Mouse (Mus musculus) naive thymus-derived CD4-positive, alpha-beta T cell, adult 2 months (primary cell): ENCODE results near the gene Gprin2.

Source experiments
- DNase-seq: peaks from one replicate; pipeline ENCODE4 v3.0.0-alpha.2; 2011; ENCODE audit warnings: low read depth

Gprin2 gene

GRCm38 (mm10) chr14:34201231-34202035, at the start of gene Gprin2:
Gene Gprin2, minus strand, starts transcription at chr14:34201653.
- no peak for DNase-seq

DNA sequence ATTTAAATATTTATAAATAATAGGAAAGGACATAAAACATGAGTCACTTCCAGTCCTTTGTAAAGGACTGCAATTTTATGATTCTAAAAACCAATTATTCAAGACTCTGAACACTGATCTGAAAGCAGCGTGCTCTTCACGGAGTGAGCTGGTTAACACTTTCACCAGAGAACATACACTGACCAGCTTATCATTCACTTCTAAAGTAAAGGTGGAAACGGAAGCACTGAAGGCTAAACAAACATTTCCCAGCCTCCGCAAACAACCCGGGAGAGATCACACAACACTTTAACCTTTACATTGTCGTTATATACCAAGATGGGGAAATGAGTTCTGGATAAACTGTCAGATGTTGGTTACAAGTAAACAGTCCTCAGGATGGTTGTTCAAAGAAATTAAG, 39.2 kb upstream of the Gprin2 start:
- DNase-seq: no peak

DNA sequence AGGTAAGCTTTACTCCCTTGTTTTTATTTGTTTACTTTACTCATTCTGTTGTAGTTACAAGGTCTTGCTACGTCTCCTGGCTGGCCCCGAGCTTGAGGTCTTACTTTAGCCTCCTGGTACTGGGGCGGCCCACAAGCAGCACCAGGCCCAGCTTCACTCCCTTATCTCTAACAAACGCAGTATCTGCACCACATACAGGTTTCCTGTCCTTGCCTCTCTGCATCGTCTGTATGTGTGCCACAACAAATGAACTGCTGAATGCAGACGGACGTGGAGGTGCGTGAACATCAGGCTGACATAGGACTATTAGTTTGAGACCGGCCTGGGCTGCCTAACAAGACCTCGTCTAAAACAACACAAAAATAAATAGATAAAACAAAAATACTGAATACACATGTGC, 38.8 kb upstream of the Gprin2 start:
- DNase-seq: no peak

GRCm38 (mm10) chr14:34234630-34235380, 33.4 kb upstream of the Gprin2 start:
- peak; percentile 1 for DNase-seq

GRCm38 (mm10) chr14:34233846-34234245, 32.4 kb upstream of the Gprin2 start:
- DNase-seq: no peak

GRCm38 (mm10) chr14:34232866-34233680, 31.6 kb upstream of the Gprin2 start:
- DNase-seq: no peak

GRCm38 (mm10) chr14:34232340-34232739, 30.9 kb upstream of the Gprin2 start:
- DNase-seq: no peak

- no peak for DNase-seq
These were observed 27.5 kb upstream of the Gprin2 start for GRCm38 (mm10) chr14:34228830-34229506.

GRCm38 (mm10) chr14:34227981-34228380, 26.5 kb upstream of the Gprin2 start:
- DNase-seq: no peak

GRCm38 (mm10) chr14:34226566-34226965, 25.1 kb upstream of the Gprin2 start:
- DNase-seq: no peak

DNA sequence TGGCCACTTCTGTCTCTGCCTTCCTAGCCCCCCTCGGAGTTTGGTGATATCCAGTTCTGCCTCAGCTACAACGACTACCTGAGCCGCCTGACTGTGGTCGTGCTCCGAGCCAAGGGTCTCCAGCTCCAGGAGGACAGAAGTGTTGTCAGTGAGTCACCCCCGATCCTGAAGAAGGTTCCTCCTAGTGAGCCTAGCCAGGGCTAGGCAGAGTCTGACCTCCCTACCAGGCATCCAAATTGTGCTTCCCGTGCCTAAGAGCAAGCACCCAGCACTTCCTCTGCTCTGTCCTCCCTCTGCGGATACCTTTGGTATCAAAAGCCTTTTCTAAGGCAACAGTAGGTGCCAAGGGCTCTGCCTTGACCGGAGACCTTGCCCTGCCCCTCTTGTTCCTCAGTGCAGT, 24.5 kb upstream of the Gprin2 start:
- DNase-seq: no peak

GRCm38 (mm10) chr14:34223362-34223898, 22.0 kb upstream of the Gprin2 start:
- no peak for DNase-seq

DNA sequence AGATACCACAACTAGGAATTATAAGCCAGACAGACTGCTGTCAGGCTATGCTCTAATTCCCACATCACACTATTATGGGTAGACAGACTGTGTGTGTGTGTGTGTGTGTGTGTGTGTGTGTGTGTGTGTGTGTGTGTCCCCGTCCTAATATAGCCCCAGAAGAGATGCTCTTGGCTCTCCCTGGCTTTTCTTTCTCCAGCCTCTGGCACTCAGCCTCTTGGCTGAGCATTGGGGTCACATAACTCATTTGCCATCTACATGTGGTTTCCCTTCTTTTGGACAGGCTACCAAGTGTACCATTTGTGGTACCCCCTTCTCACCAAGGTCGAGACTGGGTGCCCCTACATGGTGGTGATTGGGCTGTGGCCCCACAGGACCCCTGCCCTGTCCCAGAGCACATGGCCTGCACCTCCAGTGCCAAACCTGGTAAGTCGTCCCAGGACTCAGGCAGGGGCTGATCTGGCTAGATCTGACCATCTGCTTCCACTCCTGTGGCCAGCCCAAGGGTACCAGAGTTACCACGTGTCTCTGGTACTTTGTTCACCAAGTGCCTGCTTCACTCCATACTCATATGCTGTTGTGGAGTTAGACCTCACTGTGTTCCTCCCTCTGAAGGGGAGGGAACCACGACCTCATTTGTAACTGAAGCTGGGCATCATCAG, 20.1 kb upstream of the Gprin2 start:
- DNase-seq: no peak

DNA sequence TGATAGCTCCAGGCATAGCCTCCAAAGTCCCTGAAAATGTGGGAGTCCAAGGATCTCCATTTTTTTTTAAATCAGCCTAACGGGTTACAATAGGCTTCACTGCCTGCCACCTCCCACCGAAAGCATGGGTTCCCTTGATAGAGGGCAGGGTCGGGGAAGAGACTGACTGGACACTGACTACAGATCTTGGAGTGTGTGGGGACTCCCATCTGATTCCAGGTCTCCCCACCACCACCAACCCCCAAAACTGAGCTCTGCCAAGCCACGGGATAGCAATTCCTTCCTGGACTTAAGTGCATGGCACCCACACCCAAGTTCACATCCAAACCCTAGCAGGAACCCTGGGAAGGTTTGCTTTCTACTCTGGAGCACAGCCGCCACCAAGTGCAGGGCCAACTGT, 19.0 kb upstream of the Gprin2 start:
- no peak for DNase-seq

DNA sequence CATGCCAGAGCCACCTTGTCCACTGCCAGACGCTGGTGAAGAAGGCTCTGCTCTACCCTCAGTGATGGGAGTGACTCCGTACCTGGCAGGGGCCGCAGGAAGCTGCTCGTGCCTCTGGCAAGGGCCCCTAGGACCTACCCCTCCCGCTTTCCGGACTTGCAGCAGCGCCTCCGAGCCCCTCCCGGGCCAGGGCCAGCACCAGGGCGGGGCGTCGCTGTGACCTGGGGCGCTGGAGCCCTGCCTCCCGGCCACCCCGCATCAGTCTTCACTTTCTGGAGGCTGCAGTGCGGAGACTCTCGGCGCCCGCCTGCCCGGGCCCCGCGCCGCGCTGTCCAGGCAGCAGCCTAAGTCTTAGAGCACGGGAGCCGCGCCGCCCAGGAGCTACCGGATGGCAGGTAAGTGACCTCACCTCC, 18.3 kb upstream of the Gprin2 start:
- DNase-seq: no peak

- DNase-seq: no peak
These were observed 17.8 kb upstream of the Gprin2 start, which contains the start of gene Syt15 for GRCm38 (mm10) chr14:34219295-34219694. Gene Syt15, plus strand, starts transcription at chr14:34219595.

DNA sequence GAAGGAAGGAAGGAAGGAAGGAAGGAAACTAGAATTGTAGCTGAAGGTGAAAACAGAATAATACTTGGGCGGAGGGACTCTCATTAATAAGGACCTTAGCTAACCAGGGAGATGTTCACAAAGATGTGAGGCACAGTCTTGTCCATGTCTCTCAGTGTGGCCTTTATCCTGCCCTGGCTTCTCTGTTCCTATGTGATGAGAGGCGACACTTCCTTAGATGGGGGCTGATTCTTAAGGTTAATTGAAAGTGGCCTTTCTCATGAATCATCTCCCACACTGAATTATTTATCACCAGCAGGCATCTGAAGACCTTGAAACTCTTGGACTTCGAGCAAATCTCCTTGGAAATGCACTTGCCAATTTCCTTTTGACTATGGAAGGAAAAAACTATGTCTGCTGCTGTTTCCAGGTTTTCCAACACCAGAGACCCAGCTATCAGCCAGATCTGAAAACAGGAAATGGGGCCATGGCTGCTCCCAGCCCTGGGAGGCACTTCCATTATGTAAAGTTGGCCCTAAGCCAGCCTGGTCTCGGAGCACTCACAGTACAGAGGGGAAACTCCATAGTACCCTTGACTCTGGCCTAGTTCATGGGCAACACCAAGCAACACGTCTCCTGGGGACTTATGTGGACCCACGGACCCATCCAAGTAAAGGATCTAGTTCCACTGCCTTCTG, 14.1 kb upstream of the Gprin2 start:
- DNase-seq: no peak

GRCm38 (mm10) chr14:34209942-34210341, 8.5 kb upstream of the Gprin2 start:
- no peak for DNase-seq

- no peak for DNase-seq
These were observed 7.6 kb upstream of the Gprin2 start for GRCm38 (mm10) chr14:34209080-34209479.

- DNase-seq: no peak
These were observed 7.2 kb upstream of the Gprin2 start for GRCm38 (mm10) chr14:34208651-34209050.
